Mouse (Mus musculus) lung, embryonic 15.5 days (tissue): ENCODE data around the gene Osbpl3. TPM values are rescaled to one million over a fixed set of nuclear protein-coding genes. Genes with fewer than 3 reads are reported as not detected.
A peak's percentile ranks its signal among the peaks of the same experiment; 100 is the strongest.

Experiments used
- ATAC-seq: fragments of 200-750 bp; cut with Nextera tagmentation; 2 replicates; pipeline ENCODE4 v1.8.0; 2017; ENCODE audit warnings: moderate number of reproducible peaks, borderline replicate concordance; ENCODE audit not compliant: low FRiP score, low TSS enrichment; ENCODE audit errors: extremely low read depth
- H3K27ac ChIP-seq: fragments of 300-500 bp; sonication (generic); 2 replicates; pipeline ENCODE4 v1.5.1; 2015; ENCODE audit warnings: moderate library complexity, mild to moderate bottlenecking, inconsistent platforms
- H3K27me3 ChIP-seq: fragments of 300-500 bp; sonication (generic); 2 replicates; pipeline ENCODE4 v1.6.1; 2015; ENCODE audit warnings: inconsistent platforms
- H3K36me3 ChIP-seq: fragments of 300-500 bp; sonication (generic); 2 replicates; pipeline ENCODE4 v1.6.1; 2015; ENCODE audit warnings: inconsistent platforms
- H3K4me1 ChIP-seq: fragments of 300-500 bp; sonication (generic); 2 replicates; pipeline ENCODE4 v1.6.1; 2015; ENCODE audit warnings: inconsistent platforms
- H3K4me2 ChIP-seq: fragments of 300-500 bp; sonication (generic); 2 replicates; pipeline ENCODE4 v1.6.1; 2015; ENCODE audit warnings: inconsistent platforms, mild to moderate bottlenecking, moderate library complexity
- H3K4me3 ChIP-seq: fragments of 300-500 bp; sonication (generic); 2 replicates; pipeline ENCODE4 v1.5.1; 2015; ENCODE audit warnings: mild to moderate bottlenecking, inconsistent platforms
- H3K9ac ChIP-seq: fragments of 300-500 bp; sonication (generic); 2 replicates; pipeline ENCODE4 v1.6.1; 2015; ENCODE audit warnings: inconsistent platforms
- H3K9me3 ChIP-seq: fragments of 300-500 bp; sonication (generic); 2 replicates; pipeline ENCODE4 v1.6.1; 2016; ENCODE audit warnings: inconsistent platforms
- WGBS: fragments of 180-500 bp; shearing (Covaris S2); methylation state at CpG from one replicate; pipeline ENCODE4 v1.1.7; 2015; 5-methylcytosine and 5-hydroxymethylcytosine counted together
- polyA plus RNA-seq: library from polyadenylated mRNA; unstranded; fragments of >200 nt; fragmentation: Nextera tagmentation; extraction: Ambion mirVana; gene quantifications from 2 replicates; pipeline ENCODE4 v1.2.1, GENCODE M21; 2015

Osbpl3 gene
- polyA plus RNA-seq, 1 experiment from 2014 or later = 5.0 TPM

DNA sequence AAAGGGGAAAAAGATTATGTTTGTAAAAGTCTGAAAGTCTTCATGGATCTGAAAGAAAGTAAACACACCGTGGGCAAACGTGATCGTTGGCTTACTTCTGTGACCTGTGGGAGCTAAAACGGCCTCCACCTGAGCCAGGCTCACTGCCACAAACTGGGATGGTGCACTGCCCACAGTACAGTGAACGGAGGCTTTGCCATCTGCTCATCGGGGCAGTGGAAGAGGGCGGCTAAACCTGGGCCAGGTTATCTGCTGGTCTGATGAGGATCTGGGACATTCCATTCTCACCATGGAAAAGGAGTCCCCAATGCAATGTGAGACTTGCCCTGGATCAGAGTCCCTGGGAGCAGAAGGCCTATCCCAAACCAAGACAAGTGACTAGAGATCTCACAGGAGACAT, 89.7 kb downstream of the Osbpl3 start:
- H3K27me3 ChIP-seq = no peaks in the 10 kb centered on the region
- no peak for ATAC-seq

DNA sequence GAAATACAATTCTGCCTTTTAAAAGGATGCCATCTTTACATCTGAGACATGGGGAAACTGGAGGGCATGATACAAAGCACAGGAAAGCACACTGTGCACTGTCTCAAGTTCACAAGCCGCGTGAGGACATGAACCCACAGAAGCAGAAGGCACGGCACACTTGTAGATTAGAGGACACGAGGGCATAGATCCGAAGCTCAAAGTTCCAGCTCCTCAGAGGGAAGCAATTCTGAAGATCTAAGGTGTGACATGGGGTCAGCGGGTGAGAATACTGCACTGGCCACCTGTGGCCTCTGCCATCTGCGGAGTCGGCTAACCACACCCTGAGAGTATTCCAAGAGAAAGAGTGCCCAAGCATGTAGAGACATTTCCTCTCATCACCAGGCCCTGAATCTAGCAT, 91.6 kb downstream of the Osbpl3 start:
- no peak for ATAC-seq
- Histone ChIP-seq H3K27ac (no peak overlapping the region), H3K9ac (no peak overlapping the region), H3K4me1 (no peaks in the 10 kb centered on the region), H3K4me3 (no peak overlapping the region), H3K36me3 (no peaks in the 10 kb centered on the region), H3K9me3 (no peaks in the 10 kb centered on the region), H3K27me3 (no peaks in the 10 kb centered on the region), H3K4me2 (no peak overlapping the region)
- WGBS = 89% methylated on average over 8 of the region's 8 CpGs

More for the DNA sequence above, 89.7 kb downstream of the Osbpl3 start:
- Histone ChIP-seq H3K4me2 (no peak overlapping the region), H3K9ac (no peak overlapping the region), H3K9me3 (no peaks in the 10 kb centered on the region), H3K27ac (no peak overlapping the region), H3K36me3 (no peaks in the 10 kb centered on the region), H3K4me3 (no peak overlapping the region), H3K4me1 (no peaks in the 10 kb centered on the region)
- WGBS = 72% methylated on average over 7 of the region's 7 CpGs

GRCm38 (mm10) chr6:50363385-50363784, 92.6 kb downstream of the Osbpl3 start:
- Histone ChIP-seq H3K27me3 (no peaks in the 10 kb centered on the region), H3K9me3 (no peaks in the 10 kb centered on the region), H3K4me1 (peaks cover 4% of the 10 kb centered on the region; the same call in 1 of the 2 replicates), H3K36me3 (no peaks in the 10 kb centered on the region), H3K4me2 (no peak overlapping the region), H3K27ac (no peak overlapping the region), H3K4me3 (no peak overlapping the region), H3K9ac (no peak overlapping the region)
- WGBS = 71% methylated on average over 5 of the region's 5 CpGs
- no peak for ATAC-seq

- Histone ChIP-seq H3K36me3 (no peaks in the 10 kb centered on the region), H3K4me2 (no peak overlapping the region), H3K4me1 (peaks cover 7% of the 10 kb centered on the region; the same call in 1 of the 2 replicates), H3K4me3 (no peak overlapping the region), H3K9ac (no peak overlapping the region), H3K9me3 (no peaks in the 10 kb centered on the region), H3K27ac (no peak overlapping the region), H3K27me3 (no peaks in the 10 kb centered on the region)
- no peak for ATAC-seq
- WGBS = 41% methylated on average over 4 of the region's 4 CpGs
These were observed 93.2 kb downstream of the Osbpl3 start for GRCm38 (mm10) chr6:50362704-50363261.

GRCm38 (mm10) chr6:50362196-50362595, 93.8 kb downstream of the Osbpl3 start:
- H3K4me3 ChIP-seq = no peak overlapping the region
- WGBS = 78% methylated on average over 9 of the region's 9 CpGs
- H3K27ac ChIP-seq = no peak overlapping the region
- H3K9me3 ChIP-seq = no peaks in the 10 kb centered on the region
- no peaks in the 10 kb centered on the region for H3K27me3 ChIP-seq
- peaks cover 8% of the 10 kb centered on the region; the same call in 1 of the 2 replicates for H3K4me1 ChIP-seq
- H3K4me2 ChIP-seq = no peak overlapping the region
- ATAC-seq = no peak
- no peak overlapping the region for H3K9ac ChIP-seq
- no peaks in the 10 kb centered on the region for H3K36me3 ChIP-seq

GRCm38 (mm10) chr6:50358104-50358679, 97.8 kb downstream of the Osbpl3 start:
- ATAC-seq = peak; percentile 75; the same call in 1 of the 2 replicates
- no peaks in the 10 kb centered on the region for H3K36me3 ChIP-seq
- H3K4me3 ChIP-seq = no peak overlapping the region
- no peaks in the 10 kb centered on the region for H3K9me3 ChIP-seq
- no peak overlapping the region for H3K27ac ChIP-seq
- no peak overlapping the region for H3K4me2 ChIP-seq
- H3K4me1 ChIP-seq = peaks cover 17% of the 10 kb centered on the region
- WGBS = 30% methylated on average over 16 of the region's 16 CpGs
- no peaks in the 10 kb centered on the region for H3K27me3 ChIP-seq
- H3K9ac ChIP-seq = no peak overlapping the region

- WGBS = 29% methylated on average over 20 of the region's 20 CpGs
These were observed 101.0 kb downstream of the Osbpl3 start for GRCm38 (mm10) chr6:50354688-50355660.

DNA sequence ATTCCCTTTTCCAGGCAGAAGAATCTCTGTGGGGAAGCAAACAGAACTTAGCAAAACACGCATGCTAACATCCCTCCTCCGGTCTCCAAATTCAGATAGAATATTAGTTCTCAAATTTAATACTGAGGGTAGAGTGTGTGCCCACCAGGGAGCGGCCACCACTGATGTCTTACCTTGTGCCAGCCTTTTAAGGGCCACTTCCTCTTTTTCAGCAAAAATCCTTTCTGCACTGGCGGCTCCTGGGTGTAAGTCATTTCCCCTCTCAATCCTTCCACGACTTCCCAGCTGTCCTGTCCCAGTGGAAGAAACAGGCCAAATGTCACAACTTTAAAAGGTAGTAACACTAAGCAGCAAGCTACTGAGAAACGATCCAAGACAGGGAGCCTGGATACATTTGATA, 103.2 kb downstream of the Osbpl3 start:
- Histone ChIP-seq H3K36me3 (no peaks in the 10 kb centered on the region), H3K4me3 (no peak overlapping the region), H3K4me2 (no peak overlapping the region), H3K27ac (no peak overlapping the region), H3K9me3 (no peaks in the 10 kb centered on the region; the same call in 1 of the 2 replicates), H3K27me3 (no peaks in the 10 kb centered on the region), H3K4me1 (peaks cover 10% of the 10 kb centered on the region), H3K9ac (no peak overlapping the region)
- WGBS = 51% methylated on average over 6 of the region's 6 CpGs
- ATAC-seq = no peak

More at GRCm38 (mm10) chr6:50354688-50355660, 101.0 kb downstream of the Osbpl3 start:
- Histone ChIP-seq H3K27me3 (no peaks in the 10 kb centered on the region), H3K9ac (no peak overlapping the region), H3K4me1 (peaks cover 17% of the 10 kb centered on the region), H3K27ac (peak overlapping the region; percentile 54; the same call in 1 of the 2 replicates), H3K36me3 (no peaks in the 10 kb centered on the region), H3K4me3 (no peak overlapping the region), H3K4me2 (0 out of 2 replicates have a peak overlapping the region, but pooled peaks have one; percentile 11), H3K9me3 (no peaks in the 10 kb centered on the region)
- ATAC-seq = peak; percentile 50

GRCm38 (mm10) chr6:50350911-50351310, 105.1 kb downstream of the Osbpl3 start:
- H3K9me3 ChIP-seq = no peaks in the 10 kb centered on the region; the same call in 1 of the 2 replicates
- 94% methylated on average over 3 of the region's 3 CpGs for WGBS

GRCm38 (mm10) chr6:50348619-50349018, 107.4 kb downstream of the Osbpl3 start:
- 97% methylated on average over 1 of the region's 1 CpGs for WGBS

More at GRCm38 (mm10) chr6:50350911-50351310, 105.1 kb downstream of the Osbpl3 start:
- no peaks in the 10 kb centered on the region for H3K36me3 ChIP-seq
- H3K9ac ChIP-seq = no peak overlapping the region
- H3K27me3 ChIP-seq = no peaks in the 10 kb centered on the region
- no peak overlapping the region for H3K4me3 ChIP-seq
- ATAC-seq = no peak
- H3K4me2 ChIP-seq = no peak overlapping the region
- peaks cover 9% of the 10 kb centered on the region for H3K4me1 ChIP-seq
- H3K27ac ChIP-seq = no peak overlapping the region

DNA sequence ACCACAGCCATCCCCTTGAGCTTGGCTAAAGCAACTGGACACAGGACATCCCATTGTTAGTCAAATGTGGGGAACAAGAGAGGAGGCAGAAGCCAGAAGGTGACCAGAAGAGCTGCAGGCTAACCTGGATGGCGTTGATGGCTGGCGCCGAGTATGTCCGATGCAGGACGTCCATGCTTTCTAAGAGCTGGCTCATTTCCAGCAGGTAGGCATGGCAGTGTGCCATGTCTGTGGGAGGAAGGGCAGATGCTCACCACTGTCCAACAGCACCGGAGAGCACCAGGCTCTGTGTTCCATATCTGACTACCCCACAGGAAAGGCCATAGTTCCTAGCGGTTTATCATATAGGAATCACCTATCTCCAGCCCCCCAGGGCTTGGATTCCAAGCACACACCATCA, 109.8 kb downstream of the Osbpl3 start:
- Histone ChIP-seq H3K4me3 (no peak overlapping the region), H3K27me3 (no peaks in the 10 kb centered on the region), H3K27ac (no peak overlapping the region), H3K4me1 (no peaks in the 10 kb centered on the region), H3K9ac (no peak overlapping the region), H3K9me3 (no peaks in the 10 kb centered on the region; the same call in 1 of the 2 replicates), H3K36me3 (no peaks in the 10 kb centered on the region), H3K4me2 (no peak overlapping the region)
- no peak for ATAC-seq
- WGBS = 79% methylated on average over 7 of the region's 7 CpGs

More at GRCm38 (mm10) chr6:50348619-50349018, 107.4 kb downstream of the Osbpl3 start:
- no peak overlapping the region for H3K4me2 ChIP-seq
- no peaks in the 10 kb centered on the region; the same call in 1 of the 2 replicates for H3K9me3 ChIP-seq
- H3K4me1 ChIP-seq = no peaks in the 10 kb centered on the region
- H3K27me3 ChIP-seq = no peaks in the 10 kb centered on the region
- no peaks in the 10 kb centered on the region for H3K36me3 ChIP-seq
- H3K4me3 ChIP-seq = no peak overlapping the region
- no peak overlapping the region for H3K27ac ChIP-seq
- H3K9ac ChIP-seq = no peak overlapping the region
- no peak for ATAC-seq
